Mouse (Mus musculus): Measurements from ENCODE around the gene Gm29427. TPM values are rescaled to one million over a fixed set of nuclear protein-coding genes. Genes with fewer than 3 reads are reported as not detected.

Gm29427 gene
- polyA plus RNA-seq, 2 experiments: not detected

GRCm38 (mm10) chr1:130746819-130747218, 31.2 kb upstream of the Gm29427 start:
- no peak for DNase-seq (ENCODE audit: low read depth in 3 of 3, low spot score in 3 of 3)
- Histone ChIP-seq H3K36me3 (replicated peaks; ENCODE audit: control insufficient read depth, insufficient read depth, low read depth) (peaks cover 19% of the 10 kb centered on the region), H3K27me3 (ENCODE audit: control insufficient read depth, insufficient read depth, low read length) (no peaks in the 10 kb centered on the region), H3K9ac (replicated peaks) (no peak overlapping the region), H3K4me1 (replicated peaks; ENCODE audit: control insufficient read depth in 2 of 2, insufficient read depth in 2 of 2, low read length in 1 of 2) (peaks cover 56% of the 10 kb centered on the region in 2 experiments), H3K27ac (peak overlapping the region; percentile 29), H3K4me3 (ENCODE audit: insufficient read depth in 1 of 2, low read depth in 2 of 2, low read length in 2 of 2) (no peak overlapping the region), H3K4me2 (ENCODE audit: low read depth) (no peak overlapping the region), H3K9me3 (ENCODE audit: control insufficient read depth, low read length) (no peaks in the 10 kb centered on the region)
- 17% methylated on average over 3 of the region's 3 CpGs for WGBS (ENCODE audit: insufficient replicate concordance)
- TF ChIP-seq EP300 (IDR thresholded peaks at IDR 0.05; ENCODE audit: low read depth): 0 out of 2 replicates have a peak, but pooled peaks have one; percentile 26
- no peak for TF ChIP-seq CTCF (IDR thresholded peaks at IDR 0.05; ENCODE audit: low read depth)
- ATAC-seq (ENCODE audit: insufficient read depth): peak; percentile 19; the same call in 1 of the 2 replicates

- no peaks in the 10 kb centered on the region for H3K9me3 ChIP-seq (ENCODE audit: control insufficient read depth, low read length)
- WGBS (ENCODE audit: insufficient replicate concordance): 82% methylated on average over 3 of the region's 3 CpGs
- peak overlapping the region; percentile 24 for H3K4me2 ChIP-seq (ENCODE audit: low read depth)
- TF ChIP-seq CTCF (IDR thresholded peaks at IDR 0.05; ENCODE audit: low read depth): no peak
- TF ChIP-seq EP300 (IDR thresholded peaks at IDR 0.05; ENCODE audit: low read depth): no peak
- peak overlapping the region; percentile 99 for H3K27ac ChIP-seq
- ATAC-seq (ENCODE audit: insufficient read depth): no peak
- no peaks in the 10 kb centered on the region for H3K27me3 ChIP-seq (ENCODE audit: control insufficient read depth, insufficient read depth, low read length)
- no peak for DNase-seq (ENCODE audit: low read depth in 3 of 3, low spot score in 3 of 3)
- H3K9ac ChIP-seq (replicated peaks): no peak overlapping the region
- H3K36me3 ChIP-seq (replicated peaks; ENCODE audit: control insufficient read depth, insufficient read depth, low read depth): peaks cover 19% of the 10 kb centered on the region
- H3K4me1 ChIP-seq (replicated peaks; ENCODE audit: control insufficient read depth in 2 of 2, insufficient read depth in 2 of 2, low read length in 1 of 2): peaks cover 60 to 62% of the 10 kb centered on the region in 2 experiments
- no peak overlapping the region for H3K4me3 ChIP-seq (ENCODE audit: insufficient read depth in 1 of 2, low read depth in 2 of 2, low read length in 2 of 2)
Measured at GRCm38 (mm10) chr1:130745591-130745990, 30.0 kb upstream of the Gm29427 start.

- Histone ChIP-seq H3K27me3 (ENCODE audit: control insufficient read depth, insufficient read depth, low read length) (no peaks in the 10 kb centered on the region), H3K27ac (peak overlapping the region; percentile 99), H3K4me1 (replicated peaks; ENCODE audit: control insufficient read depth in 2 of 2, insufficient read depth in 2 of 2, low read length in 1 of 2) (peaks cover 63 to 68% of the 10 kb centered on the region in 2 experiments), H3K4me3 (ENCODE audit: insufficient read depth in 1 of 2, low read depth in 2 of 2, low read length in 2 of 2) (no peak overlapping the region), H3K36me3 (replicated peaks; ENCODE audit: control insufficient read depth, insufficient read depth, low read depth) (peaks cover 19% of the 10 kb centered on the region), H3K4me2 (ENCODE audit: low read depth) (peak overlapping the region; percentile 39; the same call in 1 of the 2 replicates), H3K9me3 (ENCODE audit: control insufficient read depth, low read length) (no peaks in the 10 kb centered on the region), H3K9ac (replicated peaks) (no peak overlapping the region; the same call in 1 of the 2 replicates)
- no peak for DNase-seq (ENCODE audit: low read depth in 3 of 3, low spot score in 3 of 3)
- WGBS (ENCODE audit: insufficient replicate concordance): 78% methylated on average over 5 of the region's 5 CpGs
- ATAC-seq (ENCODE audit: insufficient read depth): no peak
- no peak for TF ChIP-seq CTCF (IDR thresholded peaks at IDR 0.05; ENCODE audit: low read depth)
- no peak for TF ChIP-seq EP300 (IDR thresholded peaks at IDR 0.05; ENCODE audit: low read depth)
Measured at GRCm38 (mm10) chr1:130744961-130745360, 29.4 kb upstream of the Gm29427 start.

GRCm38 (mm10) chr1:130744217-130744616, 28.6 kb upstream of the Gm29427 start:
- Histone ChIP-seq H3K4me2 (ENCODE audit: low read depth) (peak overlapping the region; percentile 39), H3K4me1 (replicated peaks; ENCODE audit: control insufficient read depth in 2 of 2, insufficient read depth in 2 of 2, low read length in 1 of 2) (peaks cover 71 to 74% of the 10 kb centered on the region in 2 experiments), H3K9me3 (ENCODE audit: control insufficient read depth, low read length) (no peaks in the 10 kb centered on the region), H3K27me3 (ENCODE audit: control insufficient read depth, insufficient read depth, low read length) (no peaks in the 10 kb centered on the region), H3K9ac (replicated peaks) (peak overlapping the region; percentile 37), H3K27ac (peak overlapping the region; percentile 99), H3K36me3 (replicated peaks; ENCODE audit: control insufficient read depth, insufficient read depth, low read depth) (peaks cover 19% of the 10 kb centered on the region), H3K4me3 (ENCODE audit: insufficient read depth in 1 of 2, low read depth in 2 of 2, low read length in 2 of 2) (no peak overlapping the region)
- peak in 2 of 3 experiments; percentile 38 to 51 for DNase-seq (ENCODE audit: low read depth in 3 of 3, low spot score in 3 of 3)
- TF ChIP-seq EP300 (IDR thresholded peaks at IDR 0.05; ENCODE audit: low read depth): peak; percentile 68
- TF ChIP-seq CTCF (IDR thresholded peaks at IDR 0.05; ENCODE audit: low read depth): no peak
- ATAC-seq (ENCODE audit: insufficient read depth): peak; percentile 33
- 28% methylated on average over 2 of the region's 2 CpGs for WGBS (ENCODE audit: insufficient replicate concordance)

GRCm38 (mm10) chr1:130743775-130744174, 28.2 kb upstream of the Gm29427 start:
- ATAC-seq (ENCODE audit: insufficient read depth) (no peak), DNase-seq (ENCODE audit: low read depth in 3 of 3, low spot score in 3 of 3) (no peak)
- no peak for TF ChIP-seq CTCF (IDR thresholded peaks at IDR 0.05; ENCODE audit: low read depth)
- TF ChIP-seq EP300 (IDR thresholded peaks at IDR 0.05; ENCODE audit: low read depth): no peak
- peak overlapping the region; percentile 37 for H3K9ac ChIP-seq (replicated peaks)
- H3K4me1 ChIP-seq (replicated peaks; ENCODE audit: control insufficient read depth in 2 of 2, insufficient read depth in 2 of 2, low read length in 1 of 2): peaks cover 75 to 77% of the 10 kb centered on the region in 2 experiments
- peak overlapping the region; percentile 39 for H3K4me2 ChIP-seq (ENCODE audit: low read depth)
- no peaks in the 10 kb centered on the region for H3K9me3 ChIP-seq (ENCODE audit: control insufficient read depth, low read length)
- WGBS (ENCODE audit: insufficient replicate concordance): 26% methylated on average over 1 of the region's 1 CpGs
- H3K27ac ChIP-seq: peak overlapping the region; percentile 99
- no peaks in the 10 kb centered on the region for H3K27me3 ChIP-seq (ENCODE audit: control insufficient read depth, insufficient read depth, low read length)
- H3K36me3 ChIP-seq (replicated peaks; ENCODE audit: control insufficient read depth, insufficient read depth, low read depth): peaks cover 19% of the 10 kb centered on the region
- no peak overlapping the region for H3K4me3 ChIP-seq (ENCODE audit: insufficient read depth in 1 of 2, low read depth in 2 of 2, low read length in 2 of 2)

All from liver, embryonic 14.5 days (tissue).